Mouse (Mus musculus): ENCODE measurements around the gene Fbxw2. TPM values are rescaled to one million over a fixed set of nuclear protein-coding genes. Genes with fewer than 3 reads are reported as not detected.
A peak's percentile ranks its signal among the peaks of the same experiment; 100 is the strongest.
"Not testable (repeated sequence)": the region's sequence is repeated elsewhere in the genome, so short reads cannot be mapped to it uniquely, and the experiment has no call there.

Fbxw2 gene
- polyA plus RNA-seq, 1 experiment from 2014 or later, result 71.1 TPM

- 90% methylated on average over 2 of the region's 2 CpGs for WGBS
- H3K4me1 ChIP-seq (ENCODE audit: control insufficient read depth, insufficient read depth, low read length); H3K9ac ChIP-seq (ENCODE audit: low read length); ATAC-seq (replicated peaks; ENCODE audit: extremely low read depth, insufficient read depth, low FRiP score); H3K4me2 ChIP-seq (ENCODE audit: low read depth, low read length); H3K9me3 ChIP-seq (replicated peaks; ENCODE audit: control insufficient read depth, low read length); H3K27ac ChIP-seq (ENCODE audit: low read length); H3K4me3 ChIP-seq (ENCODE audit: low read length); H3K27me3 ChIP-seq (ENCODE audit: control insufficient read depth, insufficient read depth, low read length): not testable (repeated sequence)
- H3K36me3 ChIP-seq (ENCODE audit: control insufficient read depth, insufficient read depth), result peaks cover 16% of the 10 kb centered on the region
Measured at GRCm38 (mm10) chr2:34792543-34792942, 33.6 kb downstream of the Fbxw2 start.

GRCm38 (mm10) chr2:34790282-34790681 is 35.8 kb downstream of the Fbxw2 start:
- Histone ChIP-seq H3K4me3 (ENCODE audit: low read length) (no peak overlapping the region), H3K4me2 (ENCODE audit: low read depth, low read length) (no peak overlapping the region), H3K27me3 (ENCODE audit: control insufficient read depth, insufficient read depth, low read length) (no peaks in the 10 kb centered on the region), H3K27ac (ENCODE audit: low read length) (no peak overlapping the region), H3K9ac (ENCODE audit: low read length) (no peak overlapping the region), H3K9me3 (replicated peaks; ENCODE audit: control insufficient read depth, low read length) (no peaks in the 10 kb centered on the region), H3K36me3 (ENCODE audit: control insufficient read depth, insufficient read depth) (peaks cover 17% of the 10 kb centered on the region), H3K4me1 (ENCODE audit: control insufficient read depth, insufficient read depth, low read length) (0 out of 2 replicates have a peak, but pooled peaks cover 3% of the 10 kb centered on the region)
- WGBS, result 89% methylated on average over 8 of the region's 8 CpGs
- ATAC-seq (replicated peaks; ENCODE audit: extremely low read depth, insufficient read depth, low FRiP score), result no peak

- H3K4me2 ChIP-seq (ENCODE audit: low read depth, low read length), result no peak overlapping the region
- WGBS, result 81% methylated on average over 2 of the region's 2 CpGs
- no peaks in the 10 kb centered on the region for H3K27me3 ChIP-seq (ENCODE audit: control insufficient read depth, insufficient read depth, low read length)
- no peak for ATAC-seq (replicated peaks; ENCODE audit: extremely low read depth, insufficient read depth, low FRiP score)
- peaks cover 9% of the 10 kb centered on the region for H3K4me1 ChIP-seq (ENCODE audit: control insufficient read depth, insufficient read depth, low read length)
- no peak overlapping the region for H3K27ac ChIP-seq (ENCODE audit: low read length)
- no peaks in the 10 kb centered on the region for H3K9me3 ChIP-seq (replicated peaks; ENCODE audit: control insufficient read depth, low read length)
- H3K36me3 ChIP-seq (ENCODE audit: control insufficient read depth, insufficient read depth), result peaks cover 32% of the 10 kb centered on the region
- H3K9ac ChIP-seq (ENCODE audit: low read length), result no peak overlapping the region
- H3K4me3 ChIP-seq (ENCODE audit: low read length), result no peak overlapping the region
Measured at GRCm38 (mm10) chr2:34784085-34784484, 42.0 kb downstream of the Fbxw2 start.

- no peaks in the 10 kb centered on the region for H3K9me3 ChIP-seq (replicated peaks; ENCODE audit: control insufficient read depth, low read length)
- H3K27me3 ChIP-seq (ENCODE audit: control insufficient read depth, insufficient read depth, low read length), result no peaks in the 10 kb centered on the region
- peaks cover 6% of the 10 kb centered on the region for H3K4me1 ChIP-seq (ENCODE audit: control insufficient read depth, insufficient read depth, low read length)
- 0 out of 2 replicates have a peak overlapping the region, but pooled peaks have one; percentile 10 for H3K4me2 ChIP-seq (ENCODE audit: low read depth, low read length)
- ATAC-seq (replicated peaks; ENCODE audit: extremely low read depth, insufficient read depth, low FRiP score), result peak; percentile 53
- H3K4me3 ChIP-seq (ENCODE audit: low read length), result no peak overlapping the region
- H3K27ac ChIP-seq (ENCODE audit: low read length), result peak overlapping the region; percentile 63
- H3K9ac ChIP-seq (ENCODE audit: low read length), result no peak overlapping the region
- 45% methylated on average over 14 of the region's 14 CpGs for WGBS
- H3K36me3 ChIP-seq (ENCODE audit: control insufficient read depth, insufficient read depth), result peaks cover 38% of the 10 kb centered on the region
Measured at GRCm38 (mm10) chr2:34783064-34784020, 42.8 kb downstream of the Fbxw2 start.

GRCm38 (mm10) chr2:34777237-34777868 is 48.8 kb downstream of the Fbxw2 start:
- peaks cover 45% of the 10 kb centered on the region for H3K4me1 ChIP-seq (ENCODE audit: control insufficient read depth, insufficient read depth, low read length)
- H3K27ac ChIP-seq (ENCODE audit: low read length), result no peak overlapping the region
- peak overlapping the region; percentile 53 for H3K4me2 ChIP-seq (ENCODE audit: low read depth, low read length)
- no peak overlapping the region for H3K4me3 ChIP-seq (ENCODE audit: low read length)
- no peak overlapping the region for H3K9ac ChIP-seq (ENCODE audit: low read length)
- ATAC-seq (replicated peaks; ENCODE audit: extremely low read depth, insufficient read depth, low FRiP score), result no peak
- no peaks in the 10 kb centered on the region for H3K9me3 ChIP-seq (replicated peaks; ENCODE audit: control insufficient read depth, low read length)
- no peaks in the 10 kb centered on the region for H3K27me3 ChIP-seq (ENCODE audit: control insufficient read depth, insufficient read depth, low read length)
- peaks cover 68% of the 10 kb centered on the region for H3K36me3 ChIP-seq (ENCODE audit: control insufficient read depth, insufficient read depth)
- 54% methylated on average over 1 of the region's 1 CpGs for WGBS

GRCm38 (mm10) chr2:34774493-34774892 is 51.6 kb downstream of the Fbxw2 start:
- H3K4me1 ChIP-seq (ENCODE audit: control insufficient read depth, insufficient read depth, low read length), result peaks cover 50% of the 10 kb centered on the region
- peak overlapping the region; percentile 52; the same call in 1 of the 2 replicates for H3K9ac ChIP-seq (ENCODE audit: low read length)
- peak overlapping the region; percentile 59 for H3K4me3 ChIP-seq (ENCODE audit: low read length)
- ATAC-seq (replicated peaks; ENCODE audit: extremely low read depth, insufficient read depth, low FRiP score), result no peak
- H3K27ac ChIP-seq (ENCODE audit: low read length), result no peak overlapping the region
- no peaks in the 10 kb centered on the region for H3K9me3 ChIP-seq (replicated peaks; ENCODE audit: control insufficient read depth, low read length)
- 69% methylated on average over 6 of the region's 6 CpGs for WGBS
- H3K4me2 ChIP-seq (ENCODE audit: low read depth, low read length), result peak overlapping the region; percentile 87
- H3K27me3 ChIP-seq (ENCODE audit: control insufficient read depth, insufficient read depth, low read length), result no peaks in the 10 kb centered on the region
- peaks cover 58% of the 10 kb centered on the region for H3K36me3 ChIP-seq (ENCODE audit: control insufficient read depth, insufficient read depth)

GRCm38 (mm10) chr2:34773673-34774072 is 52.4 kb downstream of the Fbxw2 start:
- Histone ChIP-seq H3K4me2 (ENCODE audit: low read depth, low read length) (peak overlapping the region; percentile 87), H3K9ac (ENCODE audit: low read length) (no peak overlapping the region), H3K9me3 (replicated peaks; ENCODE audit: control insufficient read depth, low read length) (no peaks in the 10 kb centered on the region), H3K27me3 (ENCODE audit: control insufficient read depth, insufficient read depth, low read length) (no peaks in the 10 kb centered on the region), H3K4me3 (ENCODE audit: low read length) (peak overlapping the region; percentile 59), H3K36me3 (ENCODE audit: control insufficient read depth, insufficient read depth) (peaks cover 55% of the 10 kb centered on the region), H3K4me1 (ENCODE audit: control insufficient read depth, insufficient read depth, low read length) (peaks cover 50% of the 10 kb centered on the region), H3K27ac (ENCODE audit: low read length) (no peak overlapping the region)
- no peak for ATAC-seq (replicated peaks; ENCODE audit: extremely low read depth, insufficient read depth, low FRiP score)
- 68% methylated on average over 4 of the region's 4 CpGs for WGBS

- H3K4me1 ChIP-seq (ENCODE audit: control insufficient read depth, insufficient read depth, low read length), result peaks cover 46% of the 10 kb centered on the region
- H3K36me3 ChIP-seq (ENCODE audit: control insufficient read depth, insufficient read depth), result peaks cover 45% of the 10 kb centered on the region
- 2% methylated on average over 50 of the region's 50 CpGs for WGBS
- H3K27ac ChIP-seq (ENCODE audit: low read length), result peak overlapping the region; percentile 67
- H3K9ac ChIP-seq (ENCODE audit: low read length), result peak overlapping the region; percentile 78
- peak overlapping the region; percentile 87 for H3K4me2 ChIP-seq (ENCODE audit: low read depth, low read length)
- no peaks in the 10 kb centered on the region for H3K9me3 ChIP-seq (replicated peaks; ENCODE audit: control insufficient read depth, low read length)
- ATAC-seq (replicated peaks; ENCODE audit: extremely low read depth, insufficient read depth, low FRiP score), result no peak; the same call in none of the 2 replicates
- no peaks in the 10 kb centered on the region for H3K27me3 ChIP-seq (ENCODE audit: control insufficient read depth, insufficient read depth, low read length)
- H3K4me3 ChIP-seq (ENCODE audit: low read length), result peak overlapping the region; percentile 59
Measured at GRCm38 (mm10) chr2:34772252-34773235, 53.6 kb downstream of the Fbxw2 start.

All from heart, embryonic 16.5 days (tissue).